8 mouse cellular contexts compared by ENCODE assay signal in genomic region chr4:150403941-150404340, GRCm38 (mm10).
DNase-seq lines count a peak whose midpoint lies in the region; ATAC-seq and TF ChIP-seq lines count a peak whose summit lies in the region.
"Had no signal": no experiment of that assay in that cellular context is flagged by ENCODE, and none has a peak within 500 bp of the region (broad histone marks: within the 10 kb centered on the region; RNA-seq: fewer than 3 reads in every experiment).

No protein-coding gene starts in this region.

- no peak overlapping the region for H3K9ac ChIP-seq in heart, embryonic 12.5 days
- no peak overlapping the region for H3K9ac ChIP-seq in midbrain, embryonic 16.5 days (ENCODE audit: low read depth, low read length)
- H3K9ac ChIP-seq: limb, embryonic 13.5 days had no signal

- no peaks in the 10 kb centered on the region for H3K27me3 ChIP-seq in heart, embryonic 12.5 days (replicated peaks)
- H3K27me3 ChIP-seq in midbrain, embryonic 16.5 days (ENCODE audit: control insufficient read depth, insufficient read depth, low read depth, low read length) = no peaks in the 10 kb centered on the region
- H3K27me3 ChIP-seq: limb, embryonic 13.5 days had no signal

- 51% methylated on average over 11 of the region's 11 CpGs for WGBS in heart, embryonic 12.5 days
- WGBS in midbrain, embryonic 16.5 days = 47% methylated on average over 11 of the region's 11 CpGs

- ATAC-seq in heart, embryonic 12.5 days (ENCODE audit: insufficient number of reproducible peaks, low FRiP score) = no peak
- no peak for ATAC-seq in midbrain, embryonic 16.5 days
- no peak for ATAC-seq in cerebellum, adult (ENCODE audit: insufficient number of reproducible peaks, low FRiP score, low TSS enrichment)

- H3K27ac ChIP-seq in layer of hippocampus, adult 2 months = peak overlapping the region; percentile 59; the same call in 1 of the 2 replicates
- H3K27ac ChIP-seq in heart, embryonic 12.5 days (ENCODE audit: poor library complexity, severe bottlenecking) = 0 out of 2 replicates have a peak overlapping the region, but pooled peaks have one; percentile 11
- peak overlapping the region; percentile 31; the same call in 1 of the 2 replicates for H3K27ac ChIP-seq in midbrain, embryonic 16.5 days (ENCODE audit: low read length)
- H3K27ac ChIP-seq: limb, embryonic 13.5 days had no signal

- TF ChIP-seq CTCF in layer of hippocampus, adult 2 months (conservative IDR thresholded peaks at IDR 0.05) = no peak

- no peaks in the 10 kb centered on the region for H3K9me3 ChIP-seq in heart, embryonic 12.5 days (replicated peaks)
- no peaks in the 10 kb centered on the region for H3K9me3 ChIP-seq in midbrain, embryonic 16.5 days (replicated peaks; ENCODE audit: control insufficient read depth, low read length, poor library complexity, severe bottlenecking)
- H3K9me3 ChIP-seq: limb, embryonic 13.5 days had no signal

- peaks cover 17% of the 10 kb centered on the region; the same call in 1 of the 2 replicates for H3K36me3 ChIP-seq in heart, embryonic 12.5 days
- peaks cover 3% of the 10 kb centered on the region; the same call in 1 of the 2 replicates for H3K36me3 ChIP-seq in midbrain, embryonic 16.5 days (ENCODE audit: control insufficient read depth, insufficient read depth, low read length)

- H3K4me3 ChIP-seq in layer of hippocampus, adult 2 months = no peak overlapping the region
- H3K4me3 ChIP-seq in heart, embryonic 12.5 days = no peak overlapping the region
- no peak overlapping the region for H3K4me3 ChIP-seq in midbrain, embryonic 16.5 days (ENCODE audit: low read depth, low read length)
- H3K4me3 ChIP-seq: limb, embryonic 13.5 days had no signal

- no peak for DNase-seq in layer of hippocampus, adult 2 months (ENCODE audit: low spot score in 2 of 2)
- DNase-seq in layer of hippocampus, adult 18-20 months (ENCODE audit: low spot score in 2 of 2) = no peak
- DNase-seq in embryo, embryonic 11 days = peak; percentile 58
- DNase-seq in gastrocnemius, postnatal 10 days = no peak

- peaks cover 83% of the 10 kb centered on the region for H3K4me1 ChIP-seq in heart, embryonic 12.5 days (replicated peaks)
- H3K4me1 ChIP-seq in midbrain, embryonic 16.5 days (ENCODE audit: control insufficient read depth, insufficient read depth, low read length) = peaks cover 34% of the 10 kb centered on the region

- H3K4me2 ChIP-seq in heart, embryonic 12.5 days = no peak overlapping the region
- no peak overlapping the region for H3K4me2 ChIP-seq in midbrain, embryonic 16.5 days (ENCODE audit: low read length)
- H3K4me2 ChIP-seq: limb, embryonic 13.5 days had no signal
